Mouse (Mus musculus): ENCODE measurements around the gene Myh13.

Gene Myh13

GRCm38 (mm10) chr11:67390679-67391384 lies 69.4 kb downstream of the Myh13 start:
- no peak for DNase-seq (ENCODE audit: low spot score)

GRCm38 (mm10) chr11:67392369-67392768 lies 70.9 kb downstream of the Myh13 start:
- DNase-seq (ENCODE audit: low spot score): no peak

DNA sequence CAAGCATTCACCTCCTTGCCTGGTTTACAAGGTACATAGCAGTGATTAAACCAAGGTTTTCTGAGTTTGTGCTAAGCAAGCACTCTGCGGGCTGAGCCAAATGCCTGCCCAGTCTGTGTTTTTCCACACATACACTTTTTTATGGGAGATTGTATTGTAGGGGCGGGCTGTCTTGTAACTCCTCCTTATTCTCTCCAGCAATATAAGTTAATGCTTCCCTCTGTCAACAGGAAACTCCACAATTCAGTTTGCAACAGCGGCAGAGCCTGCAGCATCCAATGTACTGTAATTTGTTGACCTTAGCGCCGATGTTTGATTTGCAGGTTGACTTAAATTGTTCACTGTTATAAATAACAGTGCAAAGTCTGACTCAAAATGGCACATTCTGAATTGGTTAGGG lies 79.5 kb downstream of the Myh13 start:
- DNase-seq (ENCODE audit: low spot score): no peak

DNA sequence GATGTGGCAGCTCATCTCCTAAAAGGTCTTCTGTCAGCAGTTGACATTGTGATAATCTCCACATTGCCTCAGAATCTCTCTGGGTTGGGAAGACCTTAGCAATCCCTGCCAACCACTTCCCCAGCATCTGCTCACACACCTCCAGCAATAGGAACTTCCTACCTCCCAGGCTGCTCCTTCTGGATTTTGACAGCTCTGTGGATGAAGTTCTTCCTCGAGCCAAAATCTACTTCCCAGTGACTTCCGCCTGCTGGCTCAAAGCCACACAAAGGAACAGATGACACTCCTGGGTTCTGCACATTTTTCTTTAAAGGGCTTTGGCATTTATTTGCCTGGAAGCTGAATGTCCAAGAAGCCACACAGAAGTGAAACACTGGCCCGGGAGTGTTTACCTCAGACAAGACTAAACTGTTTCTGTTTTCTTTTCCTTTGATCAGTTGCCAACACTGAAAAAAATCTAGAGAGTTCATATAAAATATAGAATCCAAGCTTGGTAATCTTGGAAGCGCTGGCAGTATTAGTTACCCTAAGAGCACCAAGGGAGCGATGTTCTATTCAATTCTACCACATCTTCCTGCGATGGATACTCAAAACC lies 93.0 kb downstream of the Myh13 start:
- no peak for DNase-seq (ENCODE audit: low spot score)

All from retina, embryonic 14.5 days (tissue).